Mouse (Mus musculus) ovary, postnatal 14 days (tissue): ENCODE data around the gene Irx2.

Experiments
- DNase-seq: peaks from one replicate; pipeline ENCODE4 v3.0.0; 2022; ENCODE audit warnings: low spot score

Gene Irx2

DNA sequence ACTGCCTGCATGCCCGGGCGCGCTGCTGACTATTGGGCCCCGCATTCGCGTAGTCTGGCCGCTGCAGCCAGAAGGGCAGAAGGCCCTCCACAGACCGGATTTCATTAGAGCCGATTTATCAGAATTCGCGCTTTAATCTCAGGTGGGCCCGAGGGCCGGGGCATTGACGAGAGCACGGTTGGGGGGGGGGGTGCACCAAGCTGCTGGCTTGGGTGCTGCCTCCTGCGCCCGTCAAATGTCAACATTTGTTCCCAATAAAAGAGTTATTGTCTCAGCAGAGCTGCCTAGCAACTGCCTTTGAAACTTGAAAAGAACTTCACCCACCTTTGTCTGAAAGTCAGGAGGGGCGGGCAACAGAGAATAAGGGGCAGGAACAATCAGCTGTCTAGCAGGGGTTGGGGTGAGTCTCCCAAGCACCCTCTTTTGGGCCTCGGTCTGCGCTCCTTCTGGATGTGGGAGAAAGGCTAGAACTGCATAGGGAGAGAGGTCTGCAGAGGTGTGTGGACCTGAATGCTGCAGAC lies 7.8 kb downstream of the Irx2 start:
- DNase-seq: no peak

DNA sequence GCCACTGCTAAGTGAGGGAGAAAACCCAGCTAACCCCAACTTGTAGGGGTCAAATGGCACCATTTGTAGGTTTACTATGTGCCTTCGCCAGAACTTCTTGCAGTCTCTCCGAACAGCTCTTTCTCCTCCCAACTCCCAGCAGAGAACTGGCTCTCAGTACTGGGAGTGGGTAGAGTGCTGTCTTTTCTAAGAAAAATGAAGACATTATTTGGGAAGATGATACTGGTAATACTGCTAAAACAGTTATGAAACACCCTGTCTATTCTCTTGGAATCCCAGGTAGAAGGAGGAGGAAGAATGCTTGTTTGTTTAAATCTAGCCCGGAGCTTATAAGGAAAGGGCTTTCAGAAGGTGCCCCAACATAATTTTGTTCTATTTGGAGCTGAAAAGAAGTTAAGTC lies 8.9 kb downstream of the Irx2 start:
- no peak for DNase-seq

DNA sequence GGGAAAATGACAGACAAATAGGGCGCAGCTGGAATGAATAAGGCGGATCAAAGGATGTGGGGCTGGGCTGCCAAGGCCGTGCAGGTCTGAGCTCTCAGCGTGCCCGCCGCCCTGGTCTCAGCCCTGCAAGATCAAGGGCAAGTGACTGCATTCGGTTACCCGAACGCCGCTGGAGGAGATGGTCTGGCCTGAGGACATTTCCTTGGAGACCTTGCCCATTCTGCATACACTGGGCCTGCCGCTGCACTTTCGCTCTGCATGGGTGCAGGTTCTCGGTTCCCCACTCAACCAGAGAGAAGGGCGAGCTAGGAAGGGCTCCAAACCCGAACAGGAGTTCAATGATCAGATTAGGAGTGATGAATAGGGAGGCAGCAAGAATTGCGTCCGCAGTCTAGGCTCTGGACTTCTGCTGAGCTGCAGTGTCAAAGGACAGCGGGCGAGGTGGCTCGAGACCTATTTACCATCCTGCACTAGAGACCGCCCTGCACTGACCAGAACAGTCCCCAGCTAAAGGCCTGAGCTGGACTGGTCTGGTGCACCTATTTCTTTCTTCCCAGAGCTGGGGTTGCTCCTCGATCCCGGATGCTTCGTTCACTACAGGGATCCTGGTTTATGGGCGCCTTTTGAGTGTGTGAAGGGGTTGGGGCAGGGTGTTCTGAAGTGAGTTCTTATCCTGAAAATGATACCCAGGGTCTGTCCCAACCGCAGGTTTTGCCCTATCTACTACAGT lies 9.9 kb downstream of the Irx2 start:
- no peak for DNase-seq

DNA sequence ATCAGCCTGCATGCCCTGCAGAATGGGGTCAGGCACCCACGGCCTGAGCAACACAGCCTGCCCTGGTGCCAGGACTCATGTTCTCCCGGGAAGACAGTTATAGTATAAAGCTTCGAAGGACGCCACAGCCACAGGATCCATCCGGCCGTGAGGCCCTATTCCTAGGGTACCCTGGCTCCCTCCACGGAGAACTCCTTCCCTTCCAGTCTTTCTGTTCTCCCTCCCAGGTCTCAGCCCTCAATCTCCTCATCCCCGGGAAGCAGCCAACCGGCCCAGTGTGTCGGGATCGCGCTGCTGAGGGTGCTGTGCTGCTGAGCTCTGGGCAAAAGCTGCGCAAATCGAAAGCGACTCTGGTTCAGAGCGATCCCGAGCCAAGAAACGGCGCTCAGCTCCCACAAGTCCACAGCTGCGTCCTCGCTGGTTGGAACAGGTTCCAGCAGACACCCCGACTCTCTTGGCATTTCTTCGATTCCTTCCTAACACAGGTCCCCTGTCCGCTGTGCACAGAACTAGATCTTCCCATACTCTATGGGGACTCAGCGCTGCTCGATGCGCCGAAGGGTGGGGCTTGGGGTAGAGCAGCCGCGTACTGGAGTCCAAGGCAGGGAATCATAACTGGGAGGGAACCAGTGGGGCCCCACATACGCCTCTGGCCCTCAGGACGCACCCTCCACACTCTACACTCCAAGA lies 11.0 kb downstream of the Irx2 start:
- DNase-seq: no peak

DNA sequence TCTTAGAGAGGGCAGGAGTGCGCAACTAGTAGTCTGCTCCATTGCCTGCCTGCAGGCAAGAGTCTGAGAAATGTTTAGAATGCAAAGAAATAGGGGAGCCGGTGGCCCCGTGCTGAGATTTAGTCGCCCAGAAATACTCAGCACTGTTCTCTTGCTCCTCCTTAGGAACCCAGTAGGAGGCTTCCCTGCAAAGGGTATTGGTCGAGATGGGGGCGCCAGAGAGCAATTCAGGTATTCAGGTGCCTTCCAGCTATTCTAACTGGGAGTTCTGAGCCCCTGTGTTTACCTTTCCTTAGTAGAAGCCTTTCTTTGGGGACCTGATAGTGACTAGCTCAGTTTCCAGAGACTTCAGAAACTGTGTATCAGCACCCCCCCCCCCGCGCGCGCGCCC lies 11.5 kb downstream of the Irx2 start:
- DNase-seq: no peak

DNA sequence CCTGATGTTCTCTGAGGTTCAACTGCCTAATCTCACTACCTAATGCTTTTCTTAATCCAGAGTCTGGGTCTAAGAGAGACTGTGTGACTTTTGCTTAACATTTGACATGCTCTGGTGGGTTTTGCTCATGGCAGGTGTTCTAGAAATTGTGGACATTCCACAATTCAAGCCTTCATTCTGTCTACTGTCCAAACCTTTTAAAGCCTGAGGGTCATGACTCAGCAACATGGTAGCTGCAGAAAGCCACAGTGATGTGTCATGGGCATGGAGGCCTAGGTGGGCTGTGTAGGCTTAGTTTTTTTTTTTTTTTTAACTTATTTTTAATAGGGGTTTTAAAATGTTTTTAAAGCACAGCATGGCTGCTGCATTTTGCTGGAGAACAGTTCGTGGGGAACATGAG lies 27.8 kb downstream of the Irx2 start:
- DNase-seq: no peak

DNA sequence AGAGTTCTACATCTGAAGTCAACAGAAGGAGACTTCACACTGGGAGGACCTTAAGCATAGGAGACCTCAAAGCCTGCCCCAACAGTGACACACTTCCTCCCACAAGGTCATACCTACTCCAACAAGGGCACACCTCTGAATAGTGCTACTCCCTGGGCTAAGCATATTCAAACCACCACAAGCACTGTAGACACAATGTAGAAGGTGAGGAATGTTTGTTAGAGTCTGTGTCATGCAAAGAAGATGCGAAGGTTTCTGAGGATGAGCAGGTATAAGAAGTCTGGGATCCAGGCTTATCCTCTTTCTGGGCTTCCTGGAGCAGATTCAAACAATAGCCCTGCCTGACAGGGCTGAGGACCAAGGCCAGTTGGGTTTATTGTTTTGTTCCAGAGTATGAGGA lies 47.2 kb downstream of the Irx2 start:
- no peak for DNase-seq
